Mouse (Mus musculus) ovary, adult 18-20 months (tissue): Measurements from ENCODE around the gene Ccni.
A peak's percentile ranks its signal among the peaks of the same experiment; 100 is the strongest.

Experiments used
- DNase-seq: peaks from one replicate; pipeline ENCODE4 v3.0.0; 2022; ENCODE audit warnings: low spot score, mixed read lengths

Gene Ccni

DNA sequence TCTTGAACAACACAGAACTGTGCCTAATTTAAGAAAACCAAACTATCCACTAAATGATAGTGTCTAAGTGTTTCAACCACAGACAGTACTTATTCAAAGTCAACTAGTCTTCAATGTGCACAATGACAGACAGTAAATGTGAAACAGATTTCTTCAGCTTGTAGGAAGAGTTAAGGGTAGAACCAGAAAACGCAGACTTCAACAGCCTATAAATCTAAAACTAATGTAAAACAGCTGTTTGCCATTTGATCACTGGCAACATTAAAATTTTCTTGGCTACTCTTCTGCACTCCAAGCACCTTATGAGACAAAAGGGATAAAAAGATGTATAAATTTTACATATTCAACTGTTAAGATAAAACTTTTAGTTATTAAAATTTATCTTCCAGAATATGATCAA, 5.1 kb downstream of the Ccni start:
- no peak for DNase-seq

DNA sequence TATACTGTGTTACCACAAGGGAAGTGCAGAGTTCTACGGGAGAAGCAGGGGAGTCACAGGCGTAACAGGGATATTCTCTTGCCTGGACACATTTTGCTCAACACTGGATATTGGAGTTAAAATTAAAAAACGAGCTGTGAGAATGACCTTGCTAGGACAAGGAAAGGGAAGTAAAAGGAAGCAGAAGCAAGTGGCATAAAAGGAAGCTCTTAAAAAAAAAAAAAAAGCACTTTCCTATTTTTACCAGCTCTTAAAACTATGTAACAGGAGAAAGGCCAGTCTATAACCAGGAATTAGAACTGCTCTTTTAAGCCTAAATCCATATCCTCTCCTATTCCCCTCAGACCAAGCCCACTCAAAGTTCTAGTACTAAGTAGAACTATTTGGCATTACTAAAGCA, 8.1 kb downstream of the Ccni start:
- DNase-seq: no peak

DNA sequence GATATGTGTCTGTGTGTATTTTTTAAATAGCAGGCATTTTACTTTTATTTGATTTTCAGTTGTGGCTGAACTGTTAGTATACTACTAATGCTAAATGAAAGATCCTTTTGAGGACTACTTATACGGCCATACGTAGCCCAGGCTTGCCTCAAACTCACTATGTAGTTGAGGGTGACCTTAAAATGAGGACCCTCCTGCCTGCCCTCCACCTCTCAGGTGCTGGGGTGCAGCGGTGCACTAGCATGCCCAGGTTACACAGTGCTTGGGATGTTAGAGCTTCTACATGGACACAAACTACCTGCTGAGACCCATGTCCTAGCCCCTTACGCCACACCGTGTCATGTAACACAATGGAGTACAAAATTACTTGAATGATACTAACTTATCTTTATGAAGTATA, 15.9 kb downstream of the Ccni start:
- no peak for DNase-seq

DNA sequence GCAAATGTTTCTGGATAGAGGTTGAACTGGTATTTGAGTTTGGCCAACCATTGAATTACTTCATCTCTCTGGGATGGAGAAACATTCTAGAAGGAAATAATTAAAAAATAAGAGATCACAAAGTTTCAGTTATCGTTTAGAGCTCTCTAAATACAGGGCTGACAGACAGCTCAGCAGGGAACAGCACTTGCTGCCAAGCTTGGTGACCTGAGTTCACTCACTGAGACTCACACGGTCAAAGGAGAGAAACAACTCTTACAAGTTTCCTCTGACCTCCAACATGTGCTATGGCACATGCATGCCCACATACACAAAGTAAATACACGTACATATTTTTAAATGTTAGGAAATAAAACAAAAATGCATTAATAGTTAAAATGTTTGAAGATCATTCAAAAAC, 16.7 kb downstream of the Ccni start:
- no peak for DNase-seq

DNA sequence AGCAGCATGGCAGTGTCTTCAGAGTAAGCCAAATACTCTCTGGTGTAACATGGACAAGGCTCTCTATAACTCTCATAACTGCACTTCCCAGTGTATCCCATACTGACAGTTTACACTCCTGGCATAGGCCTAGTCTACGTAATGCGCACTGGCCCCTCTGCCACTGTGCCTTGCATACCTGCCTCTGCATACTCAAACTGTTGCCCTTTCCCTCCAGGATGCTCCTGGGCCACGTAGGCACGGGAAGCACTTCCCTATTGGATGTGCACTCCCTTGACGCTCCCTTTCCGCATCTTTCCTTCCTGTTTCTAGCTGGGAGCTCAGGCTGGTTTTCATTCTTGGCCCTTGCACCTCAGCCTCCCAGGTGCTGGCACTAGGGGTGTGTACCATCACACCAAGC, 21.7 kb downstream of the Ccni start:
- no peak for DNase-seq

DNA sequence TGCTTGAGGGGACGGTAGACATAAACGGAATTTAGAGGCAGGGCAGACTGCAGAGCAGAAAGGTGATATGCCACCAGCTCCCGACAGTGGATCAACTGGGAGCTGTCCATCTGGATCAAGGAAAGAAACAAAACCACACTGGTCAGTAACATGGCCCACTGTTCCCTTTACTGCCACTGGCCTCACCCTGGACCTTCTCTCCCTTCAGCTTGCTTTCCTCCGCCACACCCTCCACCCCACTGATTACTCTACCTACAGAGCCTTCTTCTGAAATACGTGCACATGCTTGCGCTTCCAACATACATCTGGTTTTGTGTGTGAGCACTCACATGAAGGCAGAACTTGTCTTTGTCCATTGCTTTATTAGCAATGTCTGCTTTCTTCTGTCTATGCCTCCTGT, 23.0 kb downstream of the Ccni start:
- no peak for DNase-seq

DNA sequence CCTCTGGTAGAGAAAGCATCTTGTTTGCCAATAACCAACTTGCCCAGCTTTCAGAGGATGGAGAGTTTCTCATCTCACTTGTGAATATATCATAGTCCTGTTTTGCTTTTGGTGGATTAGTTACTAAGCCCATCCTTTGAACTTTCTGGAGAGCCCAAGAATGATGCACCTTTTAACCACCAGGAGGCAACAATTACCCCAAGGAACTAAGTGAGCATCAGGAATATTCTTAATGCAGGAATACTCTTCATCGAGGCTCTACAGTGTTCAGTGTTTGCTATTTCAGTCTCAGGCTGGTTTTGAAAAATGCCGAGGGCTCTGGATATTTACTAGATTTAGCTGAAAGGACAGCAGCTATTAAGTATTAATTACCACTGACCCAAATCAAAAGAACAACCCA, 26.0 kb downstream of the Ccni start:
- DNase-seq: no peak

DNA sequence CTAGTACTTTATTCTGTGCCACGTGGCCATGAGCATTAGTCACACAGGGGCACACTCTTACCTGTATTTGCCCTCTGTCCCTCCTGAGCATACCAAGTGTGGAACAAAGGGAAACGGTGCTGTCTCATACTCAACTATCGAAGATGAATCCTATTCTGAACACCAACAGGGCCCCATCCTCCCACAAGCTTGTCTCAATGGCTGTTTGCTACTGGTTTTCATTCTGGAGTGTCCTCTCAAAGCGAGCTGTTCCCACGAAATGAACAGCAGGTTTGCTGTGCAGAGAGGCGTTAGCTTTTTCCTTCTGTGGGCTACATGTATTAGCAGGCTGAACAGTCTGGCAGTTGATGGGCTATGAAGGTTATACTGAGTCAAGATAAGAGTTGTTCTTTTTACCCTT, 27.7 kb downstream of the Ccni start:
- no peak for DNase-seq

DNA sequence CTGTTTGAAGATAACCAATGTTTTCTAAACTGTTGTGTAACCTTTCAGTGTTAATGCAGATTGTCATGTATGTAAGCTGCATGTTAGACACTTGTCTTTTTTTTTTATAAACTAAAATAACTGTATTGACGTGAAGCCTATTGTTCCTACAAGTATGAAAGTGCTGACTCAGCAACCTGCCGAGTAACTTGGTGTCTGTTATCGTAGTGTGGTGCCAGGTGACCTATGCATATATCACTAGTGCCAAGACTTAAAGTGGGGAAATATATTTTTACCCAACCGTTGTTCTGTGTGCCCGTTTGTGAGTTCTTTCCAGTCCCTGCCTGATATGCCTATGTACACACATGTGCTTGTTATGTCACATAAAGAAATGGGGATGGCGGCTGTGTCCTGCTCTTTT, 31.6 kb downstream of the Ccni start:
- no peak for DNase-seq

DNA sequence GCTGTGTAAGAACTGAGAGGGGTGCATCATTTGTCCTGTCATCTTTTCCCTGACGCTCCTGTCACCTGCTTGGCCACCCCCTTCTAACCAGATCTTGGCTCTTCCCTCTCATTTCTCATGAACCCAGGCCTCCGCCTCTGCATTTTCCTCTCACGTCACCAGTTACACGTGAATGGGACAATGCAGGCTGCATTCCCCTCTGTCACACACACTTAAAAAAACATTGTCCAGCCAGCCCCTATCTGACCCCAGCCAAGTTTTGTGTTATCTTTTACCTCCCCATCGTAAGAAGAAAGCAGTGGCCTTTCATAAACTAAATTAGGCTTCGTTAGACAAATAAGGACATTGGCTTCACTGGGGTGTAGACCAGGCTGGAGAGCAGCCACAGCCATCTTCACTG, 33.8 kb downstream of the Ccni start:
- DNase-seq: no peak

DNA sequence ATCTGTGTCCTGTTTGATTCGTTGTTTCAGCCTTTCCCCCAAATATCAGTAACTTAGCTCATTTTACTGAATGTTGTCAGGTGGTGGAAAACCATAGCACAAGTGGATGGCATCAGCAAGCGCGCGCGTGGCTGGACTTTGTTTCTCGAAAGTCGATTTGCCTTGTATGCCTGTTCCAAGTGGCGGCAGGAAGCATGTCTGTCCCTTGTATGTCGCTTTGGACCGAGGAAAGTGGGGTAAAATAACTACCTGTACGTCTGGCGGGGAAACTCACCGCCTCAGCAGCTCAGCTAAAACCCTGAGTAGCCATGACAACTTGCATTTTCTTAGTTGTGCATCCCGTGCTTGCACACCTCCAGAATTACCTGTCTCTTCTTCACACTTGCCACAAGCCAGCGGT, 34.9 kb downstream of the Ccni start:
- no peak for DNase-seq

DNA sequence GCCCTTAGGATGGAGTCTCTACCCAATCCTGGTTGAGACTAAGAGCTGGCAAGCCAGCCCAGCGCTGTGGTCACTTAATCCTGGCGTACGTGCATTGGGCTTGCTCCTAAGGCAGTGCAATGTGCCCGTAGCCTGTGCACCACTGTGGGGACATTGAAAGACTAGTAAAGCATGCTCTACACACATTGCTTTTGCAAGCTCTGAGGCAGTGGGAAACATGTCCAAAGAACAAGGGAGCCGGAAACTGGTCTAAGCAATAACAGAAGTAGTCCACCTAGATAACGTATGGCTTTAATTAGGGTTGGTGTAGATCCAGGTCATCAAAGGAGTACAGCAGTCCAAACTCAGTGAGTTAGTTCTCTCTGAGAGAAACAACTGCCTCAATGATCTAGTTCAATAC, 37.6 kb downstream of the Ccni start:
- DNase-seq: no peak

DNA sequence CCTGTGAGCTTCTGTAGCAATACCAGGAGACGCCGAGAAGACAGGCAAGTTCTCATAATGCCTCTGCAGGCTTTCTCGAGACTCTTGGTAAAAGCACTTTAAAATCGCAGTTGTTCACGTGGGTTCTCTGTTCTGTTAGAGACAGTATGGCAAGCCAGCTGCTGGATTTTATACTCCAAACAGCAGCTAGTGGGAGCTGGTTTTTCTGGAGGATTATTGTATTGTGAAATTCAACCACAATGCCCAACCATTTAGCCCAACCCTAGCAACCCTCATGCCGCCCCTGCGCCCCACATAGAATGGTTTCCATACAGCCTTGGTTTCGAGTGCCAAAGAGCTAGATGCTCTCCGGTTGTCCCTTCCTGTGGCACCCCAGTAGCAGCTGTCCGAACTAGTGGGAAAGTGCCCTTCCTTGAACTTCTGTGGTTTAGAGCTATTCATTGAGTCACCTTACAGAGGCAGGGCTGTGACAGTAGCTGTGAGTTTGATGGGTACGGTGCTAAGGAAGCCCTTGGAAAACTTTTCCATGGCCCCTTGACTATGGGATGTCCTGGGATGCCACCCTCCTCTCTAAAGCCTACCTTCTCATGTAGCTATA, 38.3 kb downstream of the Ccni start:
- no peak for DNase-seq

DNA sequence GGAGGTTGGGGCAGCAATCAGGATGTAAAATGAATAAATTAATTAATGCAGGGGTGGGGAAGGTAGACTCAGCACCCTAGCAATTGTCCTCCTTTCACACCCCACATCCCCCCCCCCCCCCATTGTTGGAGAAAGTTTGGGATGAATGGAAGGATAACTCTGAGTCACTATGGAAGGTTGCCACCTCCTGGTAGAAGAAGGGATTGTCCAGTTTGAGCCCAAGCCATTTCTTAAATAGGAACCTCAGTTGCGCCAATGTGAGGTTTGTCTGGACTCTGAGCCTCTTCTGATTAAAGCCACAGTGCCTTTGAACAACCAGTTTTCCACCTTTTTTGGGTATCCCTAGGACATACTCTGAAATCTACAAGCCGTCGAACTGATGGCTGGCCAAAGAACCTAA, 42.8 kb downstream of the Ccni start:
- no peak for DNase-seq

DNA sequence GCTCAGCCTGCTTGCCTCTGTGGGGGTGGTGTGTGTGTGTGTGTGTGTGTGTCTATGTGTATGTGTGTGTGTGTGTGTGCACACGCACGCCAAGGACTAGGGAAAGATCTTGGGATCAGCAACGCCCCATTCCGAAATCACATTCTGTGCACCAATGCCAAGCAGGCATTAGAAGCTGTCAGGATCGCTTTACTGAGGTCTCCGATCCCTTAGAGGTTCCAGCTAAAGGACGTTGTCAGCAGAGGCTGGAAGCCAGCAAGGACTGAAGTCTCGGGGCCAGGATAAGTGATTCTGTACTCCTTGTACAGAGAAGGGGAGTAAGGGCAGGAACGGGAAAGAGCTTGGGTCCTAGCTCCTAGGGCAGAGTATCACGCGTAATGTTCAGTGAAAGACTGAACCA, 51.9 kb downstream of the Ccni start:
- no peak for DNase-seq

DNA sequence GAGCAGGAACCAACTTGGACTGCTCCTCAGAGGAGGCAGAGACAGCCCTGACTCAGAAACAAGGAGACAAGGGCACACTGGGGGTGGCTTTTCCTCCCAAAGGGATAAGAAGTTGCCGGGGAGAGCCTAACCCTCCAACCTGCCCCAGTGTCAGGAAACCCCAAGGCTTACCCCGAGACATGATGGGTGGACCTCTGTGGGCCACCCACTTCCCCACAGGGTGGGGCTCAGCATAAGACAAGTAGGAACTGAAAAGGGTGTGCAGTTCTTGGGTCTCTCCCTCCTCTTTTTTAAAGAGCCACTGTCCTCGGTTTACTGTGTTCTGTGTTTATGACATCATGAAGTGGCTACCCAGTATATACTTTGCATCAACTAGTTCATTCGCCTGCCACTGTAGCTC, 53.8 kb downstream of the Ccni start:
- DNase-seq: no peak

DNA sequence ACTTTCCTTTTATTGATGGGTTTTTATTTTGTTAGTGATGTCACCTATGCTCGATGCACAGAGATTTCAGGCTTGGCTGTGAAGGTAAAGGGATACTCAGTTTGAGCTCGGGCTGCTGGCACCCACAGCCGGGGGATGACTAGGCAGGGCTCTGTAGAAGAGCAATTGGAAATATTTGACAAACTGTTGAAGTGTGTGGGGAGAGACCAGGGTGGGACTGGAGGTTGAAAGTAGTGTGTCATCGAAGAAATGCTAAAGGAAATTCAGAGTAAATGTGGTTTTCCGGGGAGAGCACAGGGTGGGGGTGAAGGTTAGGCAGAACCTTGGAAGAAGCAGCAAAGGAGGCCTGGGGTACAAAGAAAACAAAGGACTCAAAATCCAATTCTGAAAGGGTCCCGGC, 54.3 kb downstream of the Ccni start:
- DNase-seq: no peak

DNA sequence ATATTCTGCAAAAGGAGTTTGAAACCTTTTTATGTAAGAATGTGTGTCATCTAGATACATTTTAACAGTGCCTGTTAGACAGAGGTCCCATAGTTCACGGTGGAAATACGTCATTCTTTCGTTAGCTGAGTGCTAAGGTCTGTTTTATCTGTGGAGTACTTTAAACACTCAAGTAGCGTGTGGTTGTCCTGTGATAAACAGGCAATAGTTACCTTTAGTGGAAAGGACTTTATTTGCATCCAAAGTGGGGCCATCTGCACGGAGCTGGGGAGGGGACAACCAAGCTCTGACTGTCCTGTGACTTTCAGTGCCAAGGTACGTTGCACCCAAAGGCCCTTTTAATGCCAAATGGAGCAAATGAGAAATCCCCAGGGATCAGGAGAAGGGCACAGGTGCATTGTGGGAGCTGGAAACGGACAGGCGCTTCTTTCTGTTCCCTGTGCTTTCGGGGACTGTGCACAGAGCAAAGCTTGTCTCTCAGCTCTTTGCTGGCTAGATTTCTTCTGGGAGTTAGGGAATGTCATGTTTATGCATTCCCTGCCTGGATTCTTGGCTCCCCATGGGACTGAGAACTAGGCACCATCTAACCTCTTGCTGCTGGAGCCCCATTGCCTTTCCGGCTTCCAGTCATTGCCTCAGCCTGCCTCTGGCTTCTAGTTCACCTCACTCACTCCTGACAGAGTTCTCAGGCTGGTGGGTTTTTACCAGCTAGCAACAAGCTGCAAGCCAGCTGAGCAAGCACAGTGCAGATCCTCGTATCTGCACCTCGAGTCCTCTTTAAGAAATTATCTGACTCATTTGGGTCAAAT, 56.1 kb downstream of the Ccni start:
- DNase-seq: no peak

DNA sequence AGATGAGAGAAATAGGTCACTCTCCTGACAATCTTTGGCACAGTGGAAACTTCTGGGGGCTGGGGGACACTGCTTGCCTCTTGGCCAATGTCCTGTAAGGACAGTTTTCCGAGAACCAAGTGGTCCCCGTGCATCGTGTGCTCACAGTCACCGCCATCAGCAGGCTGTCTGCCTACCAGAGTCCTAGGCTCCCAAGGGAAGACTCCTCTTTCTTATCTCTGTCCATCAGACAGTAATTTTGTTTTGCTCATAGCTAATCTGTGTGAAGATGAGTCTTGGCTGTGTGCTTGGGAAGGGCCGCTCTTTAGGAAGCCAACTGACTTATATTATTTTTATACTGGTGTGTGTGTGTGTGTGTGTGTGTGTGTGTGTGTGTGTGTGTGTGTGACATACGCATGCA, 60.8 kb downstream of the Ccni start:
- DNase-seq: no peak

DNA sequence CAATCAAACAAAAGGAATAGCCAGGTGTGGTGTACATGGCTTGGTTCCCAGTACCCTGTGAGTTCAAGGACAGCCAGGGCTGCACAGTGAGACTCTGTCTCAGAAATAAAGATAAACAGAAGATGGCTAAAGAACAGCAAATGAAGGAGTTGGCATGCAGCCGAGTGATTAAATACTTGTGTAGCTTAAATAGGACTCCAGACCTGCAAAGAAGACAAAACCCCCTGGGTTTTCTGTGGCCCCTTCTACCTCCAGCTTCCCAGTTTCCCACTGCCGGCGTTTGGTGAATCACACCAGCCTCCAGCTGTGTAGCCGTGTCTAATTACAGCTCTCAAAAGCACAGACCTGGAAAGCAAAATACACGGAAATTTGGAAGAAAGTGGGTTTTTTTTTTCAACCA, 61.4 kb downstream of the Ccni start:
- DNase-seq: peak; percentile 32

DNA sequence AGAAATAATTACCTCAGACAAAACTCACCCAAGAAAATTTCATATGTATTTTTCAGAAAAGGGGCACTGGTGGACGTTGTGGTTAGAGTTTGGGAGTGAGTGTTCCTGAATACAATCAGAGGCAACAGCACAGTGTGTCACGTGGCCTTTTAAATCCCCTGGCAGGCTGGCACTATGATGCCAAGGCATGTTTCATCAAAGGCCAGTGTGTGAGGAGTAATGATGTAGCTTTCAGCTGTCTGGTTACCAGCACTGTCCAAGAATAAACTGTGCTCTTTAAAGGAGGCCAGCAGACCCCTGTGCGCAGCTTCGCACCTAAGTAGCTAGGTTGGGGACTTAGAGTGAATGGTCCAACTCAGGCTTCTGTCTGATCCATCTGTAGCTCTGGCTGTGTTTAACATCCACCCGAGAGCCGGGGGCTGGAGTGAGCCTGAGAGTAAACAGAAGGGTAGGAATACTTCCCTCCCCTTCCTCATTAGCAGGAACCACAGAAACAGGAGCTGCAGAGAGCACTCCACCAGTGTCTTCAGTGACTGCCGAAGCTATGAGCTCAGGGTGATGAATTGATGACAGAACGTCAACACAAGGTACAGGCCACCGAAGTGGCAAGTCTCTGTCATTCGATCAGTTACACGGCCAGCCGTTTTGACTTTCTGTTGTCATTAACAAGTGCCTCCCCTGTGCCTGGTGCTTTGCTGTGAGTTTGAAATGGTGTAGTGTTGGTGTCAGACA, 62.8 kb downstream of the Ccni start:
- DNase-seq: no peak

DNA sequence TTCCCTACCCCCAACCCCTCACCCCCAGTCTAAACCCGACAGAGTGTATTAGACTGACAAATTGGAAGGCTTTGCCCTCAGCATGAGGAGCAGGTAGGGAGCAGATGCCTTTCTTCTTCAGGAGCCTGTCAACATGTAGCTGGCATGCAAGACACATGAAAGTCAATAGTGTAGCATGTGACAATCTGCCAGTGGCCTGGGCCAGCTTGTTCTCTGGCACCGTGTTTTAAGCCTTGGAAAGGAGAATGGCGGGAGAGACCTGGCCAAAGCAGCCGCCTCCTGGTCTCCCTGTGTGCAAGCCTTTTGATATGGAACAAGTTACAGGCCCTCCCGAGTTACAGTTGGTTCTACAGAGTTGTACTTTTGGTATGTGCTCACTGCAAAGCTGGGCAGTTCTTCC, 65.5 kb downstream of the Ccni start:
- no peak for DNase-seq

DNA sequence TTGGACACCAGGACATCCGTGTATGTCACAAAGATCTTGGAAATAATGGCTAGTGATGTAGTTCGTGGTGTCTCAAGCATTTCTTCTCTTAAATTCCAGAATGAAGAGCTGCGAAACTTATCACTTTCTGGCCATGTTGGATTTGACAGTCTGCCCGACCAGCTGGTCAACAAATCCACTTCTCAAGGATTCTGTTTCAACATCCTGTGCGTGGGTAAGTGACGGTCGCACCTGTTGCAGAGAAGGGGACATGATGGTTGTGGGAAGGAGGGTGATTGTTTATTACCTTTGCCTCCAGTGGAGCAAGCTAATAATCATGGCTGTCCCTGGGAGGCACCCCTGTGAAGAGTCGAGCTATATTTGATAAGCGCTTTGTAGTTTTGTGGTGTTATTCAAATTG, 66.9 kb downstream of the Ccni start:
- DNase-seq: no peak
